Mouse (Mus musculus): Measurements from ENCODE around the gene Ckmt2.
A peak's percentile ranks its signal among the peaks of the same experiment; 100 is the strongest.

Gene Ckmt2

DNA sequence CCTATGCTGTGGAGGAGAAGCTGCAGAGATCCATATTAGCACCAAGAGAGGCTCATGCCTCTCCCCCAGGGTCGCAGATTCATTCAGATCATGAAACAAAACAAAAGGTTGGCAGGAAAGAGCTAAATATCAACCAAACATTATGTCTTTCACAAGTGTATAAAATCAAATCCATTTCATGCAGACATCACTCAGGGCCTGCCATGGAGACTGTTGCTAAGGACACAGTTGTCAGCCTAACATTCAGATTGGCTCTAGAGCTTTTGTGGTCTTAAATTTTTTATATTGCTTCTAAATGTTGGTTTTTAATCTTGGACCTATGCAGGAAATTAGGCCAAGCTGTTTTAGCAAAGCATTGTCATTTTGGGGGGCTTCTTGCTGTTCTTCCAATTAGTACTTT lies 8.1 kb downstream of the Ckmt2 start:
- DNase-seq, result no peak

- no peak for DNase-seq
Measured at GRCm38 (mm10) chr13:91858835-91859234, 17.9 kb downstream of the Ckmt2 start.

- no peak for DNase-seq
Measured at GRCm38 (mm10) chr13:91857427-91857826, 19.3 kb downstream of the Ckmt2 start.

DNA sequence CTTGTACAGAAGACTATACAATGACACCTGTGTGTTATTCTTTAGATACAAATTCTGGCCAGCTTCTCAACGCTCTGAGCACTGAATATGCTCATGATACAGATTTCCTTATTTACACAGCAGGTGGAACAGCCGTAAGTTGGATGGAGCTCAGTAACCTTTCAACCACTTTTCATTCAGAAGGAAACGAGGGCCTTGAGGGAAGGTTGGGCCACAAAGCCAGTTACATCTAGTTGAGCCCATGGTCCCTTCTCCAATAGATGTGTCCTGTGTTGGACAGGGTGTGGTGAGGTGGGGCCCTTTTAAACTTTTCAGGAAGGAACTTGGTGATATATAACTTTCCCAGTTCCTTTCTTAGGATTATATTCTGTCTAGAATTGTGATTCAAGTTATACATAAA lies 22.3 kb downstream of the Ckmt2 start:
- DNase-seq, result no peak

DNA sequence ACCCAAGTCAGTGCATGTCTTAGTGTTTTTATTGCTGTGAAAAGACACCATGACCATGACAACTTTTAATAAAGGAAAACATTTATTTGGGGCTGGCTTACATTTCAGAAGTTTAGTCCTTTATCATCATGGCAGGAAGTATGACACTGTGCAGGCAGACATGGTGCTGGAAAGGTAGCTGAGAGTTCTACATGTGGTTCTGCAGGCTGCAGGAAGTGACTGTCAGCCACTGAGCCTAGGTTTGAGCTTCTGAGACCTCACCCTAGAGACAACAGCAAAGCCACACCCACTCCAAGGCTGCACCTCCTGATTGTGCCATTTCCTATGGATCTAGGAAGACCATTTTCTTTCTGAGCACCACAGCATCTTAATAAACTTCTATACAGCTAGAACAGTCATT lies 48.8 kb downstream of the Ckmt2 start:
- no peak for DNase-seq

DNA sequence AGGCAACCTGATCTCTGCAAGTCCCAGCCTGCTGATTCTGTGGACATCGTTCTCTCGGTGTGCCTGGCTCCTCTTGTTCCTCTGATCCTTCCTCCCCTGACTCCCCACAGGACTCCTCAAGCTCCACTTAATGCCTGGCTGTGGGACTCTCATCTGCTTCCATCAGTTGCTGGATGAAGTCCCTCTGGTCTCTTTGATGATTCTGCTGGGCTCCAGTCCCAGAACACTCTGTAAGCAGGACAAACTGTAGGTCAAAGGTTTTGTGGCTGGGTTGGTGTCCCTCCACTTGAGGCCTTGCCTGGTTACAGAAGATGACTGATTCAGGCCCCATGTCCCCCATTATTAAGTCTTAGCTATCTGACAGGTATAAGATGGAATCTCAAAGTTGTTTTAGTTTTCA lies 50.6 kb downstream of the Ckmt2 start:
- no peak for DNase-seq

- no peak for DNase-seq
Measured at GRCm38 (mm10) chr13:91824845-91825550, 51.7 kb downstream of the Ckmt2 start.

DNA sequence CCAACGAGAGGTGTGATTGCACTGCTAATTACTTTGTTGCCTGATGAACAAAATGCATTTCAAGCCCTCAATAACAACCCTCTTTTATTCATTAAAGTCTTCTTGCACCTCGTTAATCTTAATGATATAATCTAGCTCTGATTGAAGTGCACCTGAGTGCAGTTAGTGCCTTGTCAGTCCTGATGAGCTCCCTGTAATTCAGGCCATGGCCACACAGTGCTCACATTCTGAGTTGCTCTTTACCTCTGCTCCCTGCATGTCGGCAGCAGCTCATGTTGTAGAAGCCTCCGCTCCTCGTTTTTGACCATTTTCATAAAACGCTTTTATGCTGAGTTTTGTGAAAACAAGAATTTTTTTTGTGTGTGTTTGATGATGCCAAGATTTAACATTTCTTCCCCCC lies 53.0 kb downstream of the Ckmt2 start:
- DNase-seq, result no peak

GRCm38 (mm10) chr13:91814670-91815069 lies 62.0 kb downstream of the Ckmt2 start:
- DNase-seq, result no peak

DNA sequence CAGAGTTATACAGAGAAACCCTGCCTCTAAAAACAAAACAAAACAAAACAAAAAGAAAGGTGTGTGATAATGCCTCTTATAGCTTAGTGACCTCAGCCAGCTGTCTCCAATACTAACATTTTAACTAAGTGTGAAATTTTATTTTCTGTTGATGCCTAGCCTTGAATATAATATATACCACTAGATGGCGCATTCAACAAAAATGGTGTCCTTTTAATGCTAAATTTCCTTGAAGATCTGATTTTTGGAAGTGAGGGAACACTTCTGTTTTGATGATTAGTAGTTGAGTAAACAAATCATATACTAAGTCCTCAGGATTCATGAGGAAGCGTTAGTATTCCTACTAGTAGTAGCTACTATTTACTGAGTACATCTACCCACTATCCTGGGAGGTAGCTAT lies 67.2 kb downstream of the Ckmt2 start:
- no peak for DNase-seq

- DNase-seq, result no peak
Measured at GRCm38 (mm10) chr13:91807874-91808575, 68.7 kb downstream of the Ckmt2 start.

GRCm38 (mm10) chr13:91807155-91807839 lies 69.4 kb downstream of the Ckmt2 start, which contains the start of gene Zcchc9:
Zcchc9 (minus strand) TSS chr13:91807705.
- peak; percentile 86 for DNase-seq

Data from right cerebral cortex, postnatal 4 days (tissue).